Mouse (Mus musculus) lung, postnatal 0 days (tissue): ENCODE measurements around the gene Zfpm1.

Experiments
- CTCF ChIP-seq: IDR thresholded peaks from 2 replicates; pipeline ENCODE4 v1.5.1; 2016; ENCODE audit warnings: antibody characterized with exemption, mild to moderate bottlenecking
- EP300 ChIP-seq: IDR thresholded peaks from 2 replicates; pipeline ENCODE4 v1.6.1; 2016; ENCODE audit warnings: antibody characterized with exemption, mild to moderate bottlenecking, control low read depth

- TF ChIP-seq CTCF: no peak
- TF ChIP-seq EP300: no peak
Measured at GRCm38 (mm10) chr8:122316402-122316801, 34.5 kb downstream of the Zfpm1 start.
